Mouse (Mus musculus): ENCODE data around the gene Syt16. TPM values are rescaled to one million over a fixed set of nuclear protein-coding genes. Genes with fewer than 3 reads are reported as not detected.
A peak's percentile ranks its signal among the peaks of the same experiment; 100 is the strongest.

Syt16 gene
- polyA plus RNA-seq, 1 experiment, result 0.01 TPM

DNA sequence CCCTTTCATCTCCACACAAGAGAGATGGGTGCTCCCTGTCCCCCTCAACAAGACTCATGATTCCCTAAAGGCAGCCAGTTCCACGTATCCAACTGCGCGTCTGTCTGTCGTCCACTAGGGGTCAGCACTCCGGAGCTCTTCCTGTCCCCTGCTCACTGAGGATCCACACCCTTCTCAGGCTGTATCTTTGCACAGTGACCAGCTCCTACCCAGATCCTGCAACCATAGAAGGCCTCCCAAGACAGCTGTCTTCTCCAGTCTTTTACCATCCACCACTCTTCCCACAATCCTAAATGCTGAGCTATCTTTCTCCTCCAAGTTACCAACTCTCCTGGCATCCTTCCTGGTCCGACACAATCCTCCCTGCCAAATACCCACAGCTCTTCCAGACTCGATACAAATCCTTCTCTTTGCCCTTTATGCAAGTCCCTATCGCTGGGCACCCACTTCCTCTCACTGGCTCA, 12.0 kb downstream of the Syt16 start:
- Histone ChIP-seq H3K4me3 (ENCODE audit: insufficient read depth, poor library complexity, severe bottlenecking) (no peak overlapping the region), H3K36me3 (ENCODE audit: control insufficient read depth, insufficient read depth) (no peaks in the 10 kb centered on the region), H3K79me2 (ENCODE audit: control insufficient read depth, insufficient read depth) (no peaks in the 10 kb centered on the region), H3ac (ENCODE audit: control insufficient read depth, insufficient read length, low read depth) (no peak overlapping the region), H3K79me3 (ENCODE audit: low read depth) (no peaks in the 10 kb centered on the region), H3K27me3 (ENCODE audit: control insufficient read depth, insufficient read depth, insufficient read length) (peaks cover 13% of the 10 kb centered on the region)
- TF ChIP-seq CEBPB (IDR thresholded peaks at IDR 0.05; ENCODE audit: low read depth) (no peak), CTCF (IDR thresholded peaks at IDR 0.05; ENCODE audit: control insufficient read depth, insufficient read depth, insufficient read length) (peak; percentile 83), MAX (IDR thresholded peaks at IDR 0.05) (no peak), FOSL1 (IDR thresholded peaks at IDR 0.05; ENCODE audit: insufficient read depth, low read length, poor library complexity, severe bottlenecking) (no peak), USF1 (IDR thresholded peaks at IDR 0.05; ENCODE audit: low read depth) (no peak), MYOG (IDR thresholded peaks at IDR 0.05; ENCODE audit: control insufficient read depth, extremely low read depth, insufficient read length) (no peak)

DNA sequence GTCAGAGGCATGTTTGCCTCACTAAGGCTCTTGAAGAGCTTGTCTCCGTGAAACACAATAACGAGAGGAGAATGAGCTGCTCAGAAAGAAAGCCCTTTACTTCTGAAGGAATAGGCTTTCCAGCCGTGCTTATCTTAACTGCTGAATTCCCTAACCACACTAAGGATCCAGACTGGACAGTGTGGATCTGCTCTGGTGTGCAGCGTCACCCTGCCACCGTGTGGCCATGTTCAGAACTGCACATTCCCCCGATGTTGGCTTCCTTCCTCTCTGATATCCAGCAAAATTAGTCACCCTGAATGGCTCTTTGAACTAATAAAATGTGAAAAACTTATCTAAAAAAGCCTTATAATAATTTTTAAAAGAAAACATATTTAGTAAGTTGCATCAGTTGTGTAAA, 16.3 kb downstream of the Syt16 start:
- H3ac ChIP-seq (ENCODE audit: control insufficient read depth, insufficient read length, low read depth), result no peak overlapping the region
- peak; percentile 92 for TF ChIP-seq CTCF (IDR thresholded peaks at IDR 0.05; ENCODE audit: control insufficient read depth, insufficient read depth, insufficient read length)
- TF ChIP-seq MYOG (IDR thresholded peaks at IDR 0.05; ENCODE audit: control insufficient read depth, extremely low read depth, insufficient read length), result no peak
- no peak for TF ChIP-seq FOSL1 (IDR thresholded peaks at IDR 0.05; ENCODE audit: insufficient read depth, low read length, poor library complexity, severe bottlenecking)
- TF ChIP-seq USF1 (IDR thresholded peaks at IDR 0.05; ENCODE audit: low read depth), result no peak
- no peaks in the 10 kb centered on the region for H3K79me2 ChIP-seq (ENCODE audit: control insufficient read depth, insufficient read depth)
- H3K36me3 ChIP-seq (ENCODE audit: control insufficient read depth, insufficient read depth), result no peaks in the 10 kb centered on the region
- no peaks in the 10 kb centered on the region for H3K27me3 ChIP-seq (ENCODE audit: control insufficient read depth, insufficient read depth, insufficient read length)
- H3K4me3 ChIP-seq (ENCODE audit: insufficient read depth, poor library complexity, severe bottlenecking), result no peak overlapping the region
- H3K79me3 ChIP-seq (ENCODE audit: low read depth), result no peaks in the 10 kb centered on the region

DNA sequence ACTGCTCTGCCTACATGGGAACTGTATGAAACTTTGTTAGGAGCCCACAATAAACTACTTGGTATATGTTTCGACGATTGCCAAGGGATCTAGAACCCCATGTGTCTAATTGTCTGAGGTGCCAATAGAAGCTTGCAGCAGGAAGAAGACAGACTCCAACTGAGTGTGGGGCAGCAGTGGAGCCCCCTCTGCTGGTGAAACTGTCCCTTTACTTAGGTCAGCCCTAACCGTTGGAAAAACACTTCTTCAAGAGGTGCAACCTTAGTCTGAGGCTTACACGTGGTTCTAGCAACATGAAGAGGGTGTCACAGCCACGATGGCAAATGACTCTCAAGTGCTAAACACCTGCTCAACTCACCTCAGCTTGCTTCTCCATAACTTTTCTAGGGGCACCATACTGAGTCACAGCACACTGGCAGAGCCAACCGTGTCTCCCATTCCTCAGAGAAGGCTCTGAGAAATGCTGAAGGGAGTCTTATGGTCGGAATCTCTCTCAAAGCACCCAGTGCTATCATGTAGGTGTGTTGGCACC, 17.3 kb downstream of the Syt16 start:
- Histone ChIP-seq H3K27me3 (ENCODE audit: control insufficient read depth, insufficient read depth, insufficient read length) (no peaks in the 10 kb centered on the region), H3K36me3 (ENCODE audit: control insufficient read depth, insufficient read depth) (no peaks in the 10 kb centered on the region), H3ac (ENCODE audit: control insufficient read depth, insufficient read length, low read depth) (no peak overlapping the region), H3K79me3 (ENCODE audit: low read depth) (no peaks in the 10 kb centered on the region), H3K4me3 (ENCODE audit: insufficient read depth, poor library complexity, severe bottlenecking) (no peak overlapping the region), H3K79me2 (ENCODE audit: control insufficient read depth, insufficient read depth) (no peaks in the 10 kb centered on the region)
- TF ChIP-seq CEBPB (IDR thresholded peaks at IDR 0.05; ENCODE audit: low read depth), result no peak
- peak; percentile 33 for TF ChIP-seq CTCF (IDR thresholded peaks at IDR 0.05; ENCODE audit: control insufficient read depth, insufficient read depth, insufficient read length)
- TF ChIP-seq USF1 (IDR thresholded peaks at IDR 0.05; ENCODE audit: low read depth), result no peak
- no peak for TF ChIP-seq MAX (IDR thresholded peaks at IDR 0.05)
- no peak for TF ChIP-seq MYOD1 (IDR thresholded peaks at IDR 0.05; ENCODE audit: control insufficient read depth, insufficient read length, low read depth)

GRCm38 (mm10) chr12:74015491-74015890, 18.0 kb downstream of the Syt16 start:
- Histone ChIP-seq H3K4me3 (ENCODE audit: insufficient read depth, poor library complexity, severe bottlenecking) (no peak overlapping the region), H3K27me3 (ENCODE audit: control insufficient read depth, insufficient read depth, insufficient read length) (no peaks in the 10 kb centered on the region), H3ac (ENCODE audit: control insufficient read depth, insufficient read length, low read depth) (no peak overlapping the region), H3K79me3 (ENCODE audit: low read depth) (no peaks in the 10 kb centered on the region), H3K36me3 (ENCODE audit: control insufficient read depth, insufficient read depth) (no peaks in the 10 kb centered on the region), H3K79me2 (ENCODE audit: control insufficient read depth, insufficient read depth) (no peaks in the 10 kb centered on the region)
- TF ChIP-seq FOSL1 (IDR thresholded peaks at IDR 0.05; ENCODE audit: insufficient read depth, low read length, poor library complexity, severe bottlenecking) (no peak), MYOD1 (IDR thresholded peaks at IDR 0.05; ENCODE audit: control insufficient read depth, insufficient read length, low read depth) (no peak), CTCF (IDR thresholded peaks at IDR 0.05; ENCODE audit: control insufficient read depth, insufficient read depth, insufficient read length) (no peak), USF1 (IDR thresholded peaks at IDR 0.05; ENCODE audit: low read depth) (no peak), MYOG (IDR thresholded peaks at IDR 0.05; ENCODE audit: control insufficient read depth, extremely low read depth, insufficient read length) (no peak), MAX (IDR thresholded peaks at IDR 0.05) (no peak), CEBPB (IDR thresholded peaks at IDR 0.05; ENCODE audit: low read depth) (no peak)

GRCm38 (mm10) chr12:74023260-74023659, 25.8 kb downstream of the Syt16 start:
- no peaks in the 10 kb centered on the region for H3K36me3 ChIP-seq (ENCODE audit: control insufficient read depth, insufficient read depth)
- TF ChIP-seq FOSL1 (IDR thresholded peaks at IDR 0.05; ENCODE audit: insufficient read depth, low read length, poor library complexity, severe bottlenecking) (no peak), MYOG (IDR thresholded peaks at IDR 0.05; ENCODE audit: control insufficient read depth, extremely low read depth, insufficient read length) (no peak), MYOD1 (IDR thresholded peaks at IDR 0.05; ENCODE audit: control insufficient read depth, insufficient read length, low read depth) (no peak), USF1 (IDR thresholded peaks at IDR 0.05; ENCODE audit: low read depth) (no peak), CEBPB (IDR thresholded peaks at IDR 0.05; ENCODE audit: low read depth) (no peak), MAX (IDR thresholded peaks at IDR 0.05) (no peak), CTCF (IDR thresholded peaks at IDR 0.05; ENCODE audit: control insufficient read depth, insufficient read depth, insufficient read length) (no peak)
- H3K79me3 ChIP-seq (ENCODE audit: low read depth), result no peaks in the 10 kb centered on the region
- H3ac ChIP-seq (ENCODE audit: control insufficient read depth, insufficient read length, low read depth), result no peak overlapping the region
- H3K79me2 ChIP-seq (ENCODE audit: control insufficient read depth, insufficient read depth), result no peaks in the 10 kb centered on the region
- H3K27me3 ChIP-seq (ENCODE audit: control insufficient read depth, insufficient read depth, insufficient read length), result no peaks in the 10 kb centered on the region
- no peak overlapping the region for H3K4me3 ChIP-seq (ENCODE audit: insufficient read depth, poor library complexity, severe bottlenecking)

- H3ac ChIP-seq (ENCODE audit: control insufficient read depth, insufficient read length, low read depth), result no peak overlapping the region
- TF ChIP-seq CEBPB (IDR thresholded peaks at IDR 0.05; ENCODE audit: low read depth) (no peak), MYOD1 (IDR thresholded peaks at IDR 0.05; ENCODE audit: control insufficient read depth, insufficient read length, low read depth) (no peak), USF1 (IDR thresholded peaks at IDR 0.05; ENCODE audit: low read depth) (no peak), CTCF (IDR thresholded peaks at IDR 0.05; ENCODE audit: control insufficient read depth, insufficient read depth, insufficient read length) (no peak), MAX (IDR thresholded peaks at IDR 0.05) (no peak), MYOG (IDR thresholded peaks at IDR 0.05; ENCODE audit: control insufficient read depth, extremely low read depth, insufficient read length) (no peak), FOSL1 (IDR thresholded peaks at IDR 0.05; ENCODE audit: insufficient read depth, low read length, poor library complexity, severe bottlenecking) (no peak)
- no peaks in the 10 kb centered on the region for H3K27me3 ChIP-seq (ENCODE audit: control insufficient read depth, insufficient read depth, insufficient read length)
- H3K79me3 ChIP-seq (ENCODE audit: low read depth), result no peaks in the 10 kb centered on the region
- no peak overlapping the region for H3K4me3 ChIP-seq (ENCODE audit: insufficient read depth, poor library complexity, severe bottlenecking)
- H3K79me2 ChIP-seq (ENCODE audit: control insufficient read depth, insufficient read depth), result no peaks in the 10 kb centered on the region
- H3K36me3 ChIP-seq (ENCODE audit: control insufficient read depth, insufficient read depth), result no peaks in the 10 kb centered on the region
Measured at GRCm38 (mm10) chr12:74024912-74025311, 27.5 kb downstream of the Syt16 start.
